Comparison of ENCODE assay signal across 1 mouse cellular context in genomic region chr17:35168541-35169207, GRCm38 (mm10).
TF ChIP-seq lines count a peak whose summit lies in the region.

No protein-coding gene starts in this region.

TF ChIP-seq in CH12.LX, 34 proteins besides CTCF, POLR2A, EP300 and RAD21 (continued from another document):
- TF ChIP-seq E2F4 (IDR thresholded peaks at IDR 0.05; ENCODE audit: insufficient replicate concordance, low read depth, low read length) (no peak), ZNF384 (IDR thresholded peaks at IDR 0.05; ENCODE audit: low read depth, low read length) (peak; percentile 97), ZC3H11A (IDR thresholded peaks at IDR 0.05; ENCODE audit: low read depth, low read length) (peak; percentile 57; the same call in 1 of the 2 replicates), SMC3 (IDR thresholded peaks at IDR 0.05; ENCODE audit: low read depth, low read length) (peak; percentile 84), JUND (conservative IDR thresholded peaks at IDR 0.05; ENCODE audit: low read depth, low read length) (no peak), TBP (conservative IDR thresholded peaks at IDR 0.05; ENCODE audit: low read depth, low read length) (no peak), NRF1 (IDR thresholded peaks at IDR 0.05; ENCODE audit: low read depth, low read length) (no peak)
